Mouse (Mus musculus): ENCODE measurements around the gene Stip1. TPM values are rescaled to one million over a fixed set of nuclear protein-coding genes. Genes with fewer than 3 reads are reported as not detected.

Gene Stip1
- polyA plus RNA-seq, 1 experiment from 2014 or later = 207 TPM

DNA sequence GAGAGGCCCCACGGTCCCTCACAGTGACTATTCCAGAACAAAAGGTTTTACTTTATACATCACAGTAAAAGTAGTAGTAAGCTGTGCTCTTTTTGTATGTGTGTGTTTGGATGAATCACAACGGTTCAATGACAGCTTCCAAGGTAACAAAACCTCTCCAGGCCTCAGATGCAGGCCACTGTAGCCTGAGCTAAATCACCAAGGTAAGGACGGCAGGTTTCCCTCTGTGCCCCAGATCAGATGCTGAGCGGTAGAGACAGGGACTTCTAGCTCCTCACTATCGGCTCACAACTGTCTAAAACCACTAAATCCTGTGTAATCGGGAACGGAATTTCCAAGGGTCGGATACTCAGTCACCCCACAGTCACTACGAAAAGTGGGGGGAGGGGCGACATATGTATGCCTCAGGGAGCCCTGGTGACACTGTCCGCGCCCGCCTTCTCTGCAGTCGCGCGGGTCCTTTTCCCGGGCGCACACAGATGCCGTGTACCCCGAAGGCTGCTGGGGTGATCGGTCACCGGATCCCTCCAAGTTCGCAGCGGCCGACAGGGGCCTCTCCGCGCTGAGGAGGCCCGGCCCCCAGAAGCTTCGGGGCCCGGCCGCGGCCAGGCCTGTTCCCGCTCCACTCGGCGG is 563 bp downstream of the Stip1 start:
- WGBS = under 1% methylated on average over 35 of the region's 35 CpGs
- Histone ChIP-seq H3K9me3 (no peaks in the 10 kb centered on the region), H3K4me3 (peak overlapping the region; percentile 93), H3K36me3 (peaks cover 14% of the 10 kb centered on the region), H3K9ac (peak overlapping the region; percentile 92), H3K4me2 (peak overlapping the region; percentile 64), H3K27ac (peak overlapping the region; percentile 92), H3K27me3 (no peaks in the 10 kb centered on the region), H3K4me1 (peaks cover 21% of the 10 kb centered on the region)
- no peak for ATAC-seq (ENCODE audit: insufficient number of reproducible peaks, low FRiP score, low TSS enrichment, low read depth)

DNA sequence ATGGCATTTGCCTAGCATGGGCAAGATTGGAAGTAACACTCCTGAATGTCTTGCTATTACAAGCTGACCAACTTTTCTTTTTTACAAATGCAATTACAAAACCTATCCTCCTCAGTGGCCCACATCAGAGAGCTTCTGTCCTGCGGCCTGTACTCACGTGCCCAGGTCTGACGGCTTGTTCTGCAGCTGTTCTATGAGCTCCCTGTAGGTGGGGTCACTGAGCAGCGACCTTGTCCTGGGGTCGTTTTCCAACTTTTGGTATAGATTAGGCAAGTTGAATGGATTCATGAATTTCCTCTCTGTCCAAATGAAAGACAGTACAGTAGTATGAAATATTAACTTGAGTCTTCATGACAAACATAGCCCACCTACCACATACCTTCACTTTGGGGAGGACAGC is 5.8 kb downstream of the Stip1 start:
- Histone ChIP-seq H3K27me3 (no peaks in the 10 kb centered on the region), H3K4me1 (peaks cover 14% of the 10 kb centered on the region), H3K4me3 (no peak overlapping the region), H3K27ac (no peak overlapping the region), H3K4me2 (no peak overlapping the region), H3K9ac (no peak overlapping the region), H3K9me3 (no peaks in the 10 kb centered on the region), H3K36me3 (peaks cover 63% of the 10 kb centered on the region)
- 91% methylated on average over 5 of the region's 5 CpGs for WGBS
- no peak for ATAC-seq (ENCODE audit: insufficient number of reproducible peaks, low FRiP score, low TSS enrichment, low read depth)

- Histone ChIP-seq H3K27me3 (no peaks in the 10 kb centered on the region), H3K9ac (no peak overlapping the region), H3K4me3 (no peak overlapping the region), H3K27ac (no peak overlapping the region), H3K4me2 (no peak overlapping the region), H3K36me3 (peaks cover 95% of the 10 kb centered on the region), H3K9me3 (no peaks in the 10 kb centered on the region), H3K4me1 (no peaks in the 10 kb centered on the region)
- WGBS = 91% methylated on average over 5 of the region's 5 CpGs
- no peak for ATAC-seq (ENCODE audit: insufficient number of reproducible peaks, low FRiP score, low TSS enrichment, low read depth)
Observed at GRCm38 (mm10) chr19:7029531-7029930, 10.2 kb downstream of the Stip1 start.

DNA sequence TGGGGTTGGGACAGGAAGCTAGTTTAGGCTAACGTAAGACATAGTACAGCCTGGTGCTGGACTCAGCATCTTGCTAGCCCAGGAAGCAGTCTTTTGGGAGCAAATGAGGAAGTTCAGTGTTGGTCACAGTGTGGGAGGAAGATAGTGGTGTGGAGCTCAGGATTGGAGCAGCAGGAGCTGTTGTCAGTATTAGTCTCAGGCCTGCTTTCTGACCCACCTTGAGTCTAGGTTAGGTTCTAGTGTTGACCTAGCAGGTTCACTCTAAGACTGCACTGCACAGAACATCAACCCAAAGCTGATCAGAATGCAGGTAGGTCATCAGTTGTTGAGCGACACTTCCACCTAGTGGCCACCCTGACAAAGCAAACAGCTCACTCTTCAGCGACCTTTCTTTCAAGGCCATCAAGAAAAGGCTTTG is 19.5 kb downstream of the Stip1 start:
- no peak overlapping the region for H3K27ac ChIP-seq
- peaks cover 74% of the 10 kb centered on the region for H3K36me3 ChIP-seq
- no peak overlapping the region for H3K4me2 ChIP-seq
- no peak overlapping the region for H3K4me3 ChIP-seq
- no peak overlapping the region for H3K9ac ChIP-seq
- H3K27me3 ChIP-seq = no peaks in the 10 kb centered on the region
- ATAC-seq (ENCODE audit: insufficient number of reproducible peaks, low FRiP score, low TSS enrichment, low read depth) = 0 out of 2 replicates have a peak, but pooled peaks have one; percentile 21
- H3K4me1 ChIP-seq = no peaks in the 10 kb centered on the region
- H3K9me3 ChIP-seq = no peaks in the 10 kb centered on the region
- 45% methylated on average over 3 of the region's 3 CpGs for WGBS

GRCm38 (mm10) chr19:7019191-7019590 is 20.6 kb downstream of the Stip1 start, which contains the start of gene Fermt3:
Gene Fermt3, minus strand, starts transcription at chr19:7019469.
- H3K9ac ChIP-seq = no peak within 1 kb of the TSS
- H3K9me3 ChIP-seq = no peaks in the 10 kb centered on the region
- WGBS = 89% methylated on average over 5 of the region's 5 CpGs
- no peaks in the 10 kb centered on the region for H3K27me3 ChIP-seq
- H3K27ac ChIP-seq = peak within 1 kb of the TSS; percentile 17; the same call in 1 of the 2 replicates
- H3K4me2 ChIP-seq = no peak within 1 kb of the TSS
- H3K36me3 ChIP-seq = peaks cover 67% of the 10 kb centered on the region
- H3K4me1 ChIP-seq = no peaks in the 10 kb centered on the region
- H3K4me3 ChIP-seq = no peak within 1 kb of the TSS
- ATAC-seq (ENCODE audit: insufficient number of reproducible peaks, low FRiP score, low TSS enrichment, low read depth) = no peak

GRCm38 (mm10) chr19:7018546-7018945 is 21.2 kb downstream of the Stip1 start:
- H3K4me3 ChIP-seq = no peak overlapping the region
- H3K9me3 ChIP-seq = no peaks in the 10 kb centered on the region
- no peak overlapping the region for H3K4me2 ChIP-seq
- H3K36me3 ChIP-seq = peaks cover 68% of the 10 kb centered on the region
- H3K27ac ChIP-seq = 0 out of 2 replicates have a peak overlapping the region, but pooled peaks have one; percentile 17
- WGBS = 80% methylated on average over 11 of the region's 11 CpGs
- no peak overlapping the region for H3K9ac ChIP-seq
- H3K27me3 ChIP-seq = no peaks in the 10 kb centered on the region
- H3K4me1 ChIP-seq = 0 out of 2 replicates have a peak, but pooled peaks cover 2% of the 10 kb centered on the region
- ATAC-seq (ENCODE audit: insufficient number of reproducible peaks, low FRiP score, low TSS enrichment, low read depth) = no peak

DNA sequence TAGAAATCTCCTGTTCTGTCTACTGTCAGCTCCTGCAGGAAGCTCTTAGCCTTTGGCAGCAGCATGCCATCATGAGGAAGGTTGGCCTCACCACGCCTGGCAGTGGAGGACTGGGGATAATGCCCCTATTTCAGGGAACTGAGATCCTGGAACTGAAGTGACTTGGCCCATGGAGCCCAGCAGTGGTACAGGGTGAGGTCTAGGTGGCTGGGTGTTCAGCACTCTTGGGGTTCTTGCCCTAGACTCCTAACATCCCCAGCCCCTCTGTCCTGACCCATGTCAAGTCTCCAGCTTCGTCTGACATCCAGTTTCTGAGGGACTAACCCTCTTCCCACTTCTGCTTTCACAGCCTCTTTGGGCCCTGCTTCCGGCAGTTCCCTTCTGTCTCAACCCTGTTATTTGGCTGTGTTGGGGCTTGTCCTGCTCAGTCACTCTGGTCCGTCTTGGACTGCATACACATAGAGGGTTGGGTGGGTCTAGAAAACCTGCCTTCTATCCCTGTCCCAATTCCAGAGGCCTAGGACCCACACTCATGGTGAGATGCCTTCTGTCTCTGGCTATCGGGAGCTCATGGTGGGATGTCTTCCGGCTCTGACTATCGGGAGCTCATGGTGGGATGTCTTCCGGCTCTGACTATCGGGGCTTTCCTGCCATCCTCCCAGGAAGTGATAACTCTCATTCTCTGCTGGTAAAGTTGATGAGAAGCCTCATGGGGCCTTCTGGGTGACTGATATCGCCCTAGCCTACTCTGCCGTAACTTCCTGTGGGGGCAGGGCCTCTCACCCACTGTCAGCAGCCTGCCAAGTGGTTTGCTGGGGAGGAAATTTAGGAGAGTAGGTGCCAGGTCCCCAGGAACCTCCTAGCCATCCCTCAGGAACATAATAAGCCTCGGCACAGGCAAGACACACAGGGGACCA is 22.0 kb downstream of the Stip1 start:
- Histone ChIP-seq H3K36me3 (peaks cover 61% of the 10 kb centered on the region), H3K27me3 (no peaks in the 10 kb centered on the region), H3K9ac (no peak overlapping the region), H3K4me3 (no peak overlapping the region), H3K4me2 (no peak overlapping the region), H3K9me3 (no peaks in the 10 kb centered on the region), H3K4me1 (0 out of 2 replicates have a peak, but pooled peaks cover 2% of the 10 kb centered on the region), H3K27ac (peak overlapping the region; percentile 17; the same call in 1 of the 2 replicates)
- WGBS = 72% methylated on average over 12 of the region's 12 CpGs
- ATAC-seq (ENCODE audit: insufficient number of reproducible peaks, low FRiP score, low TSS enrichment, low read depth) = no peak

DNA sequence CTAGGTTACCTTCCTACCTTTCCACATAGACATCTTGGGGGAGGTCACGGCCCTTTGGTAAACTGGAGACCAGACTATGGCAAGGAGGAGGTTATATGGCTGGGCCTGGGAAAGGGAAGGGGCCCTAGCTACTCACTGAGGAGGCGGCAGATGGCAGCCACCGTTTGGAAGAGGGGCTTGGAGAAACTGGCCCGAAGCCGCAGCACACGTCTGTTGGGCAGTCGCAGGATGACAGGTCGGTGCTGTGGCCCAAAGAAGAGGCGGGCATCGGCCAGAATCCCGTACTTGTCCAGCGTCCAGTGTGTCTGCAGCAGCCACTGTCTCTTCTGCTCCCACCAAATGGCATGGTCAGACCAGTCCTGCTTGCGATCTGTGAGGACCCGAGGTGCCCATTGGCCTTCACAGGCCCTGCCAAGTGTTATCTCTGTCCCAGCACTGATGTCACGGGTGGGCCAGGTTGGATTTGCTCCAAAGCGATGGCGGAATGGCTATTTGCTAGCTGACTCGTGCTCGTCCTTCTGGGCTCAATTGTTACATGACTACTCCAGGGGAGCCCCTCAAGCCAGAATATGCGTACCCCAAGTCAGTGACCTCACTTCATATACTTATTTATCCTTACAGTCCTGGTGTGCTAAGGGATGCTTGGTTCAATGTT is 25.2 kb downstream of the Stip1 start:
- no peak overlapping the region for H3K27ac ChIP-seq
- ATAC-seq (ENCODE audit: insufficient number of reproducible peaks, low FRiP score, low TSS enrichment, low read depth) = no peak
- H3K4me3 ChIP-seq = no peak overlapping the region
- 0 out of 2 replicates have a peak, but pooled peaks cover 2% of the 10 kb centered on the region for H3K4me1 ChIP-seq
- 90% methylated on average over 20 of the region's 20 CpGs for WGBS
- no peak overlapping the region for H3K9ac ChIP-seq
- peaks cover 29% of the 10 kb centered on the region for H3K36me3 ChIP-seq
- H3K9me3 ChIP-seq = no peaks in the 10 kb centered on the region
- no peak overlapping the region for H3K4me2 ChIP-seq
- no peaks in the 10 kb centered on the region for H3K27me3 ChIP-seq

- H3K4me3 ChIP-seq = no peak overlapping the region
- no peak overlapping the region for H3K27ac ChIP-seq
- H3K9me3 ChIP-seq = no peaks in the 10 kb centered on the region
- ATAC-seq (ENCODE audit: insufficient number of reproducible peaks, low FRiP score, low TSS enrichment, low read depth) = no peak
- H3K9ac ChIP-seq = no peak overlapping the region
- H3K4me2 ChIP-seq = no peak overlapping the region
- H3K4me1 ChIP-seq = 0 out of 2 replicates have a peak, but pooled peaks cover 2% of the 10 kb centered on the region
- peaks cover 22% of the 10 kb centered on the region; the same call in 1 of the 2 replicates for H3K36me3 ChIP-seq
- 85% methylated on average over 9 of the region's 9 CpGs for WGBS
- no peaks in the 10 kb centered on the region for H3K27me3 ChIP-seq
Observed at GRCm38 (mm10) chr19:7013984-7014383, 25.8 kb downstream of the Stip1 start.

DNA sequence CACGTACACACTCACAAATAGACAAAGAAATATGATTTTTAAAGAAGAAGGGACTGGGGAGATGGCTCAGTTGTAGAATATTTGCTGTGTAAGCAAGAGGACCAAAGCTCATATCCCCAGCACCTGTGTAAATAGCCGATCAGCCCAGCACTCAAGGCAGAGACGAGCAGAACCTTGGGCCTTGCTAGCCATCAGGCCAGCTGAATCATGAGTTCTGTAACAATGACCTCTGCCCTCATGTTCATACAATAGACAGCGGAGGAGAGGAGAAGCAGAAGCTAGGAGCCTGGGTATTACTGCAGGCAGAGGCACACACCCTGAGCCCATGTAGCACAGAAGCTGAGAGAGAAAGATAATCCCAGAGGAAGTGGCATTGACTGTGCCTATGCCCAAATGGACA is 27.3 kb downstream of the Stip1 start:
- peaks cover 10% of the 10 kb centered on the region; the same call in 1 of the 2 replicates for H3K36me3 ChIP-seq
- no peak overlapping the region for H3K9ac ChIP-seq
- H3K27ac ChIP-seq = no peak overlapping the region
- H3K4me2 ChIP-seq = no peak overlapping the region
- H3K9me3 ChIP-seq = no peaks in the 10 kb centered on the region
- ATAC-seq (ENCODE audit: insufficient number of reproducible peaks, low FRiP score, low TSS enrichment, low read depth) = no peak
- H3K4me1 ChIP-seq = 0 out of 2 replicates have a peak, but pooled peaks cover 2% of the 10 kb centered on the region
- 81% methylated on average over 4 of the region's 4 CpGs for WGBS
- H3K4me3 ChIP-seq = no peak overlapping the region
- H3K27me3 ChIP-seq = no peaks in the 10 kb centered on the region

DNA sequence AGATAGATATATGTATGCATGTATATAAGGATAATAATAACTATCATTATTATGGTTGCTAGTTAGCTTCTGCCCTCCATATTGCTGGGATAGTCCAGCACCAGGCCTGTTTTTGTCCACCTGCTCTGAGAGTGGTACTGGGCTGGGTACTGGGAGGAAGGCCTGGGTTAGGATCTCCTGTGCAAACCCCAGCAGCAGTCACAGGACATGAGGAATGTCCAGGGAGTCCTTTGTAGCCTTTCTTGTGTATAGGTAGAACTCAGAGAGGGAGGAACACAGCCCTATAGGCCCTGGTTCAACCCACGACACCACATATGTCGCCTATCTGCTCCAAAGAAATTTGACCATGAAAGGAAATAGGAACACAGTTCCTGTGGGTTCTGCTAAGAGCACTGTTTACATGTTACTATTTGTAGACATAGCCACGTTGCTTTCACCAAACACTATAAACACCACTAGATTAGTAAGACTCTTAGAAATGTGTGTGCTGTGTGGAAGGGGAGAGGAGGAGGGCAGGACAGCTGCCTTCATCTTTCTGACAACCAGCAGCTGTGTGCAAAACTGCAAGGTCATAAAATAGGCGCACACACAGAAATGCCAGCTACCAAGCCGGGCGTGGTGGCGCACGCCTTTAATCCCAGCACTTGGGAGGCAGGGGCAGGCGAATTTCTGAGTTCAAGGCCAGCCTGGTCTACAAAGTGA is 32.7 kb downstream of the Stip1 start:
- no peak overlapping the region for H3K9ac ChIP-seq
- H3K27me3 ChIP-seq = no peaks in the 10 kb centered on the region
- no peak for ATAC-seq (ENCODE audit: insufficient number of reproducible peaks, low FRiP score, low TSS enrichment, low read depth)
- no peaks in the 10 kb centered on the region for H3K4me1 ChIP-seq
- H3K4me2 ChIP-seq = no peak overlapping the region
- no peak overlapping the region for H3K27ac ChIP-seq
- 76% methylated on average over 9 of the region's 9 CpGs for WGBS
- no peak overlapping the region for H3K4me3 ChIP-seq
- H3K9me3 ChIP-seq = no peaks in the 10 kb centered on the region
- H3K36me3 ChIP-seq = no peaks in the 10 kb centered on the region
